In the genomic region with DNA sequence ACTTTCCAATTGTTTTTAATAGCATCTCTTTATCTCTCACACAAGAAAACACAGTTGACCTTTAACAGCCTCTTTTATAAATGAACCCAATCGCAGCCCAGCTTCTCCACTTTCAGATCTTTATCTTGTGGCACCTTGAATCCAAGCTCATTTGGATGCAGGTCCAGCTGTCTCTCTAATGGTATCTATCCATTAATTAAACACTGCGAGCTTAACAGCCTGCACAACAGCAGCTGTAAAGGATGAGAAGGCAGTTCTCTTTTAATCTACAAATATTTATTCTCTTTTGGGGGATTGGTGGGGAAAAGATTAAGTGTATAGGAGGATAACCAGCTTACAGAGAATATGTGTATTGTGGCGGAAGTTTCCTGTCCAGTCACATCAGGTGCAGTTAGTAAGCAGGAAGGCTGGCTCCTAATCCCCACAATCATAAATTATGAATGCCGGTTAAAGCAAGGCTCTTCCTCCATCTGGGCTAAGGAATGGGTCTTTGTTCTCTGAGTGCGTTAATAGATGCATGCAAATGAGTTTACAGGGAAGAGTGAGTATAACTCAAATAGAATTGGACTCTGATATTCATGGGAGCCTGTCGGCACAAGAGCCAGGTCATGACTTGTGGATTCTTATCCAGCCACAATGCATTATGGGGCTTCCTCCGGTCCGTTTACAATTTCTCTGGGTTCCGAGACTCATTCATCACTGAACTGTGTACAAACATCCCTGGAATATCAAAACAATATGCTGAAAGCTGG, we compare ENCODE assay signal across 9 mouse cellular contexts.
DNase-seq lines count a peak whose midpoint lies in the region; ATAC-seq lines count a peak whose summit lies in the region.
"Had no signal": no experiment of that assay in that cellular context is flagged by ENCODE, and none has a peak within 500 bp of the region (broad histone marks: within the 10 kb centered on the region; RNA-seq: fewer than 3 reads in every experiment).

No protein-coding gene starts in this region.

- DNase-seq in neural tube, embryonic 11.5 days (ENCODE audit: low spot score): peak; percentile 13
- no peak for DNase-seq in neural tube, embryonic 10.5 days (ENCODE audit: extremely low spot score, low spot score)
- DNase-seq in mesoderm, embryonic 11.5 days (ENCODE audit: low read depth, low spot score): peak; percentile 54
- peak; percentile 77 for DNase-seq in retina, postnatal 1 day
- DNase-seq in heart, adult 8-10 months (ENCODE audit: low spot score): no peak
- no peak for DNase-seq in heart, postnatal 4 days
- DNase-seq: cerebellum, postnatal 14 days; liver, embryonic 13.5 days had no signal

- H3K9ac ChIP-seq in neural tube, embryonic 11.5 days (ENCODE audit: low read length): no peak overlapping the region
- H3K9ac ChIP-seq in hindbrain, embryonic 12.5 days: no peak overlapping the region
- H3K9ac ChIP-seq: liver, embryonic 13.5 days had no signal

- 47% methylated on average over 9 of the region's 9 CpGs for WGBS in neural tube, embryonic 11.5 days
- 36% methylated on average over 9 of the region's 9 CpGs for WGBS in hindbrain, embryonic 12.5 days

- no peaks in the 10 kb centered on the region for H3K36me3 ChIP-seq in neural tube, embryonic 11.5 days (ENCODE audit: control insufficient read depth, insufficient read depth, low read length)
- H3K36me3 ChIP-seq in hindbrain, embryonic 12.5 days: no peaks in the 10 kb centered on the region
- H3K36me3 ChIP-seq: liver, embryonic 13.5 days had no signal

- H3K9me3 ChIP-seq in neural tube, embryonic 11.5 days (ENCODE audit: control insufficient read depth, low read length): no peaks in the 10 kb centered on the region
- H3K9me3 ChIP-seq in hindbrain, embryonic 12.5 days (replicated peaks): no peaks in the 10 kb centered on the region
- H3K9me3 ChIP-seq: liver, embryonic 13.5 days had no signal

- no peak overlapping the region for H3K4me3 ChIP-seq in neural tube, embryonic 11.5 days (ENCODE audit: low read depth, low read length)
- H3K4me3 ChIP-seq in hindbrain, embryonic 12.5 days: no peak overlapping the region
- H3K4me3 ChIP-seq: liver, embryonic 13.5 days had no signal

- ATAC-seq in neural tube, embryonic 11.5 days (ENCODE audit: insufficient read depth, low FRiP score, low TSS enrichment): peak; percentile 72
- ATAC-seq in hindbrain, embryonic 12.5 days (ENCODE audit: low FRiP score): peak; percentile 84

- H3K27ac ChIP-seq in neural tube, embryonic 11.5 days (ENCODE audit: low read depth, low read length): peak overlapping the region; percentile 27; the same call in 1 of the 2 replicates
- H3K27ac ChIP-seq in hindbrain, embryonic 12.5 days: peak overlapping the region; percentile 82
- H3K27ac ChIP-seq: liver, embryonic 13.5 days had no signal

- peaks cover 10% of the 10 kb centered on the region for H3K4me1 ChIP-seq in neural tube, embryonic 11.5 days (ENCODE audit: control insufficient read depth, insufficient read depth, low read length)
- peaks cover 20% of the 10 kb centered on the region for H3K4me1 ChIP-seq in hindbrain, embryonic 12.5 days
- H3K4me1 ChIP-seq: liver, embryonic 13.5 days had no signal

- H3K4me2 ChIP-seq in neural tube, embryonic 11.5 days (ENCODE audit: low read depth): no peak overlapping the region
- peak overlapping the region; percentile 23 for H3K4me2 ChIP-seq in hindbrain, embryonic 12.5 days (replicated peaks)
- H3K4me2 ChIP-seq: liver, embryonic 13.5 days had no signal

- no peaks in the 10 kb centered on the region for H3K27me3 ChIP-seq in neural tube, embryonic 11.5 days (ENCODE audit: control insufficient read depth, insufficient read depth, low read length)
- H3K27me3 ChIP-seq in hindbrain, embryonic 12.5 days: no peaks in the 10 kb centered on the region
- H3K27me3 ChIP-seq: liver, embryonic 13.5 days had no signal

Comparison
In these comparisons a context has a peak if more than half of its experiments do, and no peak if none do; other contexts are left out.
1. DNase-seq: peak in neural tube, embryonic 11.5 days (single experiment), mesoderm, embryonic 11.5 days (single experiment) and retina, postnatal 1 day (single experiment); none in neural tube, embryonic 10.5 days (single experiment), heart, adult 8-10 months (single experiment) and heart, postnatal 4 days (single experiment).